Mouse (Mus musculus) ES-E14 (cell line): ENCODE results near the gene Heyl.

Source experiments
- MAFK ChIP-seq: IDR thresholded peaks from 2 replicates; pipeline ENCODE4 v1.6.1; 2014; ENCODE audit warnings: mild to moderate bottlenecking, low read depth, low read length, inconsistent platforms; ENCODE audit not compliant: insufficient read depth
- ZNF384 ChIP-seq: IDR thresholded peaks from 2 replicates; pipeline ENCODE4 v1.6.1; 2012; ENCODE audit warnings: low read depth, low read length, inconsistent platforms

DNA sequence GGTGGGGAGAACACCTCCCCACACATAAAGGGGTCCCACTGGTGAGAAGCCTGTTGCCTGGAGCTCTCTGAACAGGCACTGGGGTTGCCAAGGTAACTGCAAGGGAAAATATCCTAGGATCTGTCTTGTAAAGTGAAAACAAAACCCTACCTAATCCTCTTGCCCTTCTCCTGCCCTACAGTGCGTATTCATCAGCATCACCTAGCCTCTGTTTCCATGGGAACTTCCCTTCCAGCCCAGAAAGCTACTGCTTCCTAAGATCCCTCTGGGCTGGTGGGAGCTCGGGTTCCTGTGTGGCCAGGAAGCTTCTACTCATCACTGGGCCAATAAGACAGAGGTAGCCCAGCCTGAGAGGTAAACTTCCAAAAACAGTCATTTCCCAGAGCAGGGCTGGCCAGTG lies 21.0 kb upstream of the Heyl start:
- no peak for TF ChIP-seq MAFK
- TF ChIP-seq ZNF384 = no peak
